Mouse (Mus musculus): ENCODE results near the gene Fubp3.

Fubp3 gene

DNA sequence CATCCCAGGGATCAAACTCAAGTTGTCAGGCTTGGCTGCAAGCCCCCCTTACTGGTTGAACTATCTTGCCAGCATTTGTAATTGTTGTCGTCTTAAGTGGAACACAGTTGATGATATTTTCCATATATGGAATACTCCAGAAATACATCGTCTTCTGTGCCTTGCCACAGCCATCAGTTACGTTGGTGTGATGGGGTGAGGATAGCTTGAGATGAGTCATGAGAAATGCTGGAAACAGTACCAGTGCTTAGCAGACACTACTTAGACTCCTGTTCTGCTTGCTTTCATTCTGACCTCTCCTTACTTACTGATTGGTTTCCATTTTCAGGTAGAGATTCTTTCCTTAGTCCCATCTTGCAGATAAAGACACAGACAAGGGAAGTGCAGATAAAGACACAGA is 61.1 kb downstream of the Fubp3 start:
- no peak for DNase-seq

DNA sequence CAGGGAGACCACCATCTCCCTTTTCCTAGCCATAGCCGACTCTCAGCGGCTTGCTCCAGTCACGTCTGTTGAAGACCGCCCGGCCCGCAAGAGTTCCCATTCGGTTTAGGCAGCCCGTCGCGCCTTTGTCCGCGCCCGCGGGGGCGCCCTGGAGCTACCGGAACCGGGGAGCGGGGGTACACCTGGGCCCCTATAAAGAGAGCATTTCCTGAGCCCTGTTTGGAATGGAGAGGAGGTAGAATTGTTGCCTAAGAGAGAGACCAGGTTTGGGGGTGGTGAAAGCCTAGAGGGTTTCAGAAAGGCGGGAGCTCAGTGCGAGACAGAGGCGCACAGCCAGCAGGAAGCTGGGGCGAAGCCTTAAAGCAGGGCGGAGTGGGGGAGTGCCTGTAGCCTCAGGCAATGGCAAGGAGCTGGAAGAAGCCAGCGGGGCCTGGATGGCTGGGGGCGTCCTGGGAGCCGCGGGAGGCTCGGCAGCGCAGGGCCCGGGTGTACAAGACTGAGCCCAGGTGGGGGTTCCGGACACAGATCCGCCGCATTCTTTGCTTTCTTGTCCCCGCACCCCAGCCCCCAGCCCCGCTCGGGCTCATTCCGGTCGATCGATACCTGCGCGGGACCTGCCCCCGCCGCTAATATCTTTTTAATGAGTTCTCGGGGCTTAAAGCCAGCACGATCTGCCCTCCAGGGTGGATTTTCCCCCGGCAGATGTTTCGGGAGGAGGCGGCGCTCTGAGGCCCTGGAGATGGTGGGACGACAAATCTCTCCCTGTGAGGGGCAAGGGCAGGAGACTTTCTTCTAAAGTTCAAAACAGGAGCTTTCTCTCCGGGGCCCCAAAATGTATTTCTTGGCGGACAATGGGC is 63.1 kb downstream of the Fubp3 start:
- DNase-seq, result no peak

DNA sequence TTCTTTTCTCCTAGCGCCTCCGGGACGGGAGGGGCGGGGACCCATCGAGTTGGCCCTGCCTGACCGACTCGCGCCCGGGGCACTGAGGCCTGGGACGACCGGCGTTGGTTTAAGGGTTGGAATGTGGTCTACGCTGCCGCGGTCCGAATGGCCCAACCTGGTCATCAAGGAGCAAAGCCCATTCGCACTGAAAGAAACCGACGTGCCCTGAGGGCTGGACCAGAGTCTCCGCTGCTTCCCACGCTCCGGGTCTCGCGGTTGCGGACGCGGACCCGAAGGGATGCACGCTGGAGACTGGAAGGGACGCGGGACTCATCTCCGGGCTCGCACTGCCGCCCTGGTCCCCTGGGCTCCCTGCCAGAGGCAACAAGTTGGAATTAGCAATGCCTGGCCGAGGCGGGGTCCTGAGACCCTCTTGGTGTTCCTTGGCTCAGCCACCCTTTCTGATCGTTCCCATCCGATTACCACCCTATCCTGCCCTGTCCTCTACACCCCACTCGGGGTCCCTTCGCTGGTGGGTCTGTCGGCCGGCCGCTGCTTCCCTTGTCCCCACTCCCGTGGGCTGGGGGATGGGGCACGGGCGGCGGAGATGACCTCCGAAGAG is 63.8 kb downstream of the Fubp3 start:
- no peak for DNase-seq

DNA sequence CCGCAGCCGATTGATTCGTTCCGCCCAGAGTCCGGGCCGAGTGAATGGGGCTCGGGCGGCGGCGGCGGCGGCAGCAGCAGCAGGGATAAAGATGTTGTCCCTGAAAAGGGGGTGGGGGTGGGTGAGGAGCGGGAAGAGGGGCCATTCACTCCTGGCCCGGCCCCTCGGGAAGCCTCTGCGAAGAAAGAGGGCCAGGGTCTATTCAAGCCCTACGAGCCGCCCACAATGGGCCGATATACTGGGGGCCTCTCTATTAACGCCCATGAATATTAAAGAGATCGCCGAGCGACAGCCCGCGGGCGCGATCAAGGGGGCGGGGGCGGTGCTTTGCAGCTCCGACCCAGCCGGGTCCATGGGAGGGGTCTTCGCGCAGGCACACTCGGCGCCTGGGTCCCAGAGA is 64.3 kb downstream of the Fubp3 start:
- DNase-seq, result no peak

DNA sequence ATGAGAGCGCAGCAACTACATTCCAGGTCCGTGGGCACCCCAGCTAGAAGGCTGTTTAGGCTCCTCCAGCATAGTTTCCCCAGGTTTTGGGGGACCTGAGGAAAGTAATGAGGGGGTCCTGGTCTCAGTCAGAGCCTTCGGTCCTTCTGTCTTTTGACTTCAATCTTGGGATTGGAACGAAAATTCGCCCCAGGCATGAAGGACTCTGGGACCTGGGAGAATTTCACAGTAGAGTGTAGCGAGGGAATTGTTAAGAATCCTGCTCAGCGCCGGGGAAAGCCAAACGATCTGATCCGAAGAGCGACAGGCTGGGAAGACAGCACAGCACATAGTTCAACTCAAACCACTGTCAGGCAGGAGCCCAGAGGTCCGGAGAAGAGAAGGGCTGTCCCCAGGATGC is 64.9 kb downstream of the Fubp3 start:
- DNase-seq, result no peak

DNA sequence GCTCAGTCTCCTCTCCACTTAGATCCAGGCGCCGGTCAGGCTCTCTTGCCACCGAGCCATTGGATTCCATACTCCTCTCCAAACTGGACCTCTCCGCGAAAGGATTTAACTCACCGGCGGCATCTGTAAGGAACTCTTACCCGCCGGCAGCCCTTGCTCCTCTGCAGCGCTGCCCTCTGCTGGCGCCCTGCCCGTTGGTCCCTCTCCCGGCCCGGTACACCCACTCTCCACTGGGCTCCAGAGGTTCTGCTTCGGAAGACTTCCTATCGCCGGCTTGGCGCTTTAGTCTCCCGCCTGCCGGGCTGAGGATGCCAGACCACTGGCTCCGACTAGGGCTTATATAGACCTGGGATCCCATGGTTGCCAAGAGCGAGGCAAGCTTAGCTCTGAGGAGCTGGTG is 65.4 kb downstream of the Fubp3 start:
- no peak for DNase-seq

DNA sequence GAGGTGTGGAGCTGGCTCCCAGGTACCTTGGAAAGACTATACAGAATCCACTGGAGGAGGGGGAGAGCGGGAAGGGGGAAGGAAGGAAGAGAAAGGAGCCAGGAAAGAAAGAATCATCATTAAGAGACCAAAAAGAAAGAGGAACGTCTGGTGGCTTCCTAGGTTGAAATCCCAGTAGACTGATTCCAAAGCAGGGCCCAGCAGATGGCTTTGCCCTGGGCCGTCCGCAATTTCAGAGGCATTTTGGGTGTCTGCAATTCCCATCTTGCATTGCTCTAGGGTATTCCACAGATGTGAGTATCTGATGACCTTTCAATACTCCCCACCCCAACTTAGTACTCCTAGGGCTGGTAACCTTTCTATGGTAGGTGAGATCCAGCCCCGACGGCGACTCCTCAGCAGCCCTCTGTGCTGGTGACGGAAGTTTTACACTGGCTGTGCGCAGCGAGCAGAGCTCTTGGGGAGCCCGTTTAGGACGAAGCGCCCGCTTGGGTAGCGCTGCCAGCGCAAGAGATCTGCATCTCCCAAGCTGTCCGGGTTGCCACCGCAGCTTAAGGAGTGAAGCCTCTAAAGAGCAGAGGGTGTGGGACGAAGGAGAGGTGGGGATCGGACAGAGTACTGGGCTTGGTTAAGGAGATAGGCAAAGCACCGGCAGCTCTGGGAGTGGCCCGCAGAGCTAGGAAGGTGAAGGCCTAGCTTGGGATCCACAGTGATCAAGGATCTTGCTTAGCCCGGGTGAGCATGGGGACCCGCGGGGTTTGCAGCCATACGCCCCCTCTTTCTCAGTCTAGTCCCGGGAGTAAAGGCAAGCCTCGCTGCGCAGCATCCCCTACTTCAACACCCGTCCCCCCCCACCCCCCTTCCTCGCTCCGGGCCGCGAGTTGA is 66.4 kb downstream of the Fubp3 start:
- DNase-seq, result no peak

DNA sequence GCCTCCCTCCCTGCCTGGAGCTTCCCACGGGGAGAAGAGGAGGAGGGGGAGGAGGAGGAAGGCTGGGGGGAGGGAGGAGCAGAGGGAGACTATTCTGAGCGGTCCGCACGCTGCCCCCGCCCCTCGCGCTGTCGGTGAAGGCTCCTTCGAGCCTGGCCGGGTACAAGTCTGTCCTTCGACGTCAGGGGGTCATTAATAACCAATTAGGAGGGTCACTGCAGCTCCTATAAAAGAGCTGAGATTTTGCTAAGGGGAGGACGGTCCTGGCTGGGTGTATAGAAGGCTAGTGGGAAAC is 67.0 kb downstream of the Fubp3 start:
- DNase-seq, result no peak

DNA sequence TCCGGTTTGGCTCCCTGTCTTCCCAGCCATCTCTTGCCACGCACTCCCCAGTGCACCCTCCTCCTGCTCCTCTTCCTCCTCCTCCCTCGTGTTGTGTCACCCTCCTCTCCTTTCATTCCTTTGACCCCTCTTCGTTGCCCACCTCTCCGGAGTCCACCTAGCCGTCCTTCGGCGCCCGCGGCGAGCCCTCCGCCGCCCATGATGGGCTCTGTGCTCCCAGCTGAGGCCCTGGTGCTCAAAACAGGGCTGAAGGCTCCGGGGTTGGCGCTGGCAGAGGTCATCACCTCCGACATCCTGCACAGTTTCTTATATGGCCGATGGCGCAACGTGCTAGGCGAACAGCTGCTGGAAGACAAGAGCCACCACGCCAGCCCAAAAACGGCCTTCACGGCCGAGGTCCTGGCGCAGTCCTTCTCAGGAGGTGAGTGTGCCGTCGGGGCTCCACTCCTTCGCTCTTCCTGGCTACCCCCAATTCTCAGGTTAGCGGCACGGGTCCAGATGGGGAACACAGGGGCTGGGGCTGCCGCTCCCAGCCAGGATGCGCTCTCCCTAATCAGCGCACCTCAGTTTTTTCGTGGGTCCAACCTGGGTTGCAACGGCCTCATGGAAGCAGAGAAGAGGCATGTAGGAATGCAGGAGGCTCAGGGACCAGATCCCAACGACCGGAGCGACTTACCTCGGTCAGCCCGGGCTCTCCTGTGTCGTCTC is 67.6 kb downstream of the Fubp3 start, which contains the start of gene Prdm12:
Prdm12 (plus strand) TSS at position 137 of the 708 bp plus-strand sequence.
- no peak for DNase-seq

DNA sequence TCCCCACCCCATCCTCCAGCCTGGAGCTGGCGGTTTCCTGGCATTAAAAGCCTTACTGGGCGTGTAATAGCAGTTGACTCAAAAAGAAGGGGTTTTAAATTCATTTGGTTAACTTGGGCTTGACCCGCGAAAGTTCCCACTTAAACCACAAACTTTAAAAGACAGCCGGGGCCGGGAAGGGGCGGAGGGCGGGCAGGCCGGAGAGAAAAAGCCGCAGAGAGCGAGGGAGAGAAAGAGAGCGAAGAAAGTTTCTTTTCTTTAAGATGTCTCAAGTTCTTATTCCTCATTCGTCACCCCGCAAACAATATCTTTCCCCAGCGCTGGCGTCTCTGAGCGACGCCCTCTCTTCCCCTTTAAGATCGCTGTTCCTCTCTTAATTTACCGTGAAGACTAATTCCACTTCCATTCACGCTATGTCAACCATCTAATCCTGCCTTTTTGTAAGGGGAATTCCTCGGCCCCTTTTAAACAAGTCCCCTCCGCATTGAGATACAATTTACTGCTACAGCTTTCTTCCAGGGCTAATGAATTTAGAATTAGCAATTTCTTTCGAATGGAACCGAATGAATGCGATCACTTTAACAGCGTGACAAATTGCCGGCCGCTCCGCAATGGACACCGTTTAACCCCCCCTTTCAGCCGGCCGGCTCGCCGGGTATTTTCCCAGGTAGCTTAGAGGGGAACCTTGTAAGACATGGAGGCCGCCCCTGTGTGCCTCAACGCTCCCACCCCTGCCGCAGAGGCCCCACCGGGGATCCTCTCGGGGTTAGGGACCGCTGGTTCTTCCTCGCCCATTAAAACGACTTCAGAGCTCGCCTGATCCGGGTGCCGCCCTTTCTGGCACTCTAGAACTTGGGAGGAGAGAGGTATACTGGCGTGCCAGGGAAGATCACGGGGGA is 68.4 kb downstream of the Fubp3 start:
- no peak for DNase-seq

DNA sequence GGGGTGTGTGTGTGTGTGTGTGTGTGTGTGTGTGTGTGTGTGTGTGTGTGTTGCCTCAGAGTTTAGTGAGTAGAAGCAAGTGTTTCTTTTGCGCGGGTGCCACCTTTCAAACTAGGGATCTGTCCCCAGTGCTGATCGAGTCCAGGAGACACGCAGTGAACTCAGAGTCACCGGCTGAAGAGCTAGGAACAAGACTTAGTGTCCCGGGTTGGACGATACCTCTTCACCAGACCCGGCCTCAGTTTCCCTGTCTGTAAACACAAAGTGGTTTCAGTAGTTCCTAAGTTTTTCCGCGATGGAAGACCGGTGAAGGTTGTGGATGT is 69.0 kb downstream of the Fubp3 start:
- DNase-seq, result no peak

DNA sequence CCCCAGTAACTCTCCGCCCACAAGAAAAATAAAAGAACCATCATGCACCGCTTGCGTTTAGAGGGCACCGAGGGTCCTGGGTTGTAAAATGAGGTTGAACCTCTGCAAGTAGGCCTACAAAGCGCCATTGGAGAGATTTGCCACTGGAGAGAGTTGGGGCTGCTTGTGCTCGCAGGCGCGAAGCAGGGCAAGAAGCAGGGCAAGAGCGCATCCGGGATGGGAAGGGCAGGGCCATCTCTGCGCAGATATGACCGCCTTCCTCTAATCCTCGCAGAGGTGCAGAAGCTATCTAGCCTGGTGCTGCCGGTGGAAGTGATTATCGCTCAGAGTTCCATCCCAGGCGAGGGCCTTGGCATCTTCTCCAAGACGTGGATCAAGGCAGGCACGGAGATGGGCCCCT is 69.5 kb downstream of the Fubp3 start:
- no peak for DNase-seq

DNA sequence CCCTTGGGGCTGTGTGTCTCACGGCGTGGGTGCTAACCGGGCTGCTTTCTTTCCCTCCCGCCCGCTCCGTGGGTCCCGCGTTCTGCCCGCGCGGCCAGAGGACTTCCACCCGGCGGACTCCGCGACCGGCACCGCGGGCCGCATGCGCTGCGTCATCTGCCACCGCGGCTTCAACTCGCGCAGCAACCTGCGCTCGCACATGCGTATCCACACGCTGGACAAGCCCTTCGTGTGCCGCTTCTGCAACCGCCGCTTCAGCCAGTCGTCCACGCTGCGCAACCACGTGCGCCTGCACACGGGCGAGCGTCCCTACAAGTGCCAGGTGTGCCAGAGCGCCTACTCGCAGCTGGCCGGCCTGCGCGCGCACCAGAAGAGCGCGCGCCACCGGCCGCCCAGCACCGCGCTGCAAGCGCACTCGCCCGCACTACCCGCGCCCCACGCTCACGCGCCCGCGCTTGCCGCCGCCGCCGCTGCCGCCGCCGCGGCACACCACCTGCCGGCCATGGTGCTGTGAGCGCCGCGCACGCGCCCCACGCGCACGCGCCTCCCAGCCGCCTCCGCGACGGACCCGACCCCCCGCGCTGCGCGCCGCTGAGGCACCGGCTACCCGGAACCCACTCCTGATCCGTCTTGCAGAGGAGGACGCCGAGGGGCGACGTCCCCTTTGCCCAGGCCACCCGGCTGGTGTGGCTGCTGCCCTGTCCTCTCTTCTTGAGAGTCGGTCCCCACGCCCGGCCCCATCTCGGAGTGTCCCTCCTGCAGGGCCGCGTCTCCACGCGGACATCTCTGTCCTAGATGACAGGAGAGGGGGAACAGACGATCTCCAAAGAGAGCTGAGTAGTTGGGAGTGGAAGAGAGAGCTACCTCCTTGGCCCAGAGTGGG is 81.8 kb downstream of the Fubp3 start:
- no peak for DNase-seq

DNA sequence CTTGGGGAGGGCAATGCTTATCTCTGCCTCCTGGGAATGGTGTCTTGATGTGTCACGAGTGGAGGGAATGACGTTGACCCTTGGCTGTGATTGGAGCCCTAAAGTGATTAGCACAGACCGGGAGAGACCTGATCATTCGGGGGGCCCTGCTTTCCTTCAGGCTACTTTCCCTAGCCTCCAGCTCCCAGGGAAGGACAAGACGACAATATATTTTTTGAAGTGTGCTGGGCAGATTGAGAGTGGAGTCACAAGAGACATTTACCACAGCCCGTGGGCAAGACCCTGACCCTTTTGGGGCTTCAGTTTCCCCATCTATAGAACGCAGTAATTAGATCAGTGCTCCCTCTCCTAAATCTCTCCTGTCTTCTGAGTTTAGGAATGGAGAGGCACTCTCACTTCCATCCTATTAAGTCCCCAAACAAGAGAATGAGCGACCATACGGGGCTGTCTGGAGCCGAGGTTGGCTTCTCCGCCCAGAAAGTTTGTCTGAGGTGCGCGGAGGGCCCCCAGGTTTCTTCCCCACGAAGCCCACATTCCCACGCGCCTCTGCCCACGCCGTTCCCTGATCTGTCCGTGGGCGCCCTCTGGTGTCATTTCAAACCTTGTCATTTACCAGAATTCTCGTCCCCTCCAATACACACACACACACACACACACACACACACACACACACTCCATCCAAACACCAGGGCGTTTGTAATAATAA is 82.6 kb downstream of the Fubp3 start:
- peak; percentile 33 for DNase-seq

DNA sequence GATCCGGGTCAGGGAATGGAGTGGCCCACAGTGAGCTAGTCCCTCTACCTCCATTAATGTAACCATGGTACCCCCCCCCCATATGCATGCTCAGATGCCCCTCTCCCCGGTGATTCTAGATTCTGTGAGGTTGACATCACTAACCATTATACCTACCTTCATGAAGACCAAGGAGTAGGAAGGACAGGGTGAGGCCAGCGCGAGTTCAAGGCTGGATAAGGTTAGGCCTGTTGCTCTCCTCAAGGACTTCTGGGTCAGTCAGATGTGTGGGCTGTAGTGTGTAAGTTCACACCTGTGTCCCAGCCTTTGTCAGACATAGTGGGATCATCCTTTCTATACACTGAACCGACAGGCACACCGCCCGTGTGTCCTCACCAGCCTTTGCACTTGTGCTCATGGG is 83.9 kb downstream of the Fubp3 start:
- no peak for DNase-seq

DNA sequence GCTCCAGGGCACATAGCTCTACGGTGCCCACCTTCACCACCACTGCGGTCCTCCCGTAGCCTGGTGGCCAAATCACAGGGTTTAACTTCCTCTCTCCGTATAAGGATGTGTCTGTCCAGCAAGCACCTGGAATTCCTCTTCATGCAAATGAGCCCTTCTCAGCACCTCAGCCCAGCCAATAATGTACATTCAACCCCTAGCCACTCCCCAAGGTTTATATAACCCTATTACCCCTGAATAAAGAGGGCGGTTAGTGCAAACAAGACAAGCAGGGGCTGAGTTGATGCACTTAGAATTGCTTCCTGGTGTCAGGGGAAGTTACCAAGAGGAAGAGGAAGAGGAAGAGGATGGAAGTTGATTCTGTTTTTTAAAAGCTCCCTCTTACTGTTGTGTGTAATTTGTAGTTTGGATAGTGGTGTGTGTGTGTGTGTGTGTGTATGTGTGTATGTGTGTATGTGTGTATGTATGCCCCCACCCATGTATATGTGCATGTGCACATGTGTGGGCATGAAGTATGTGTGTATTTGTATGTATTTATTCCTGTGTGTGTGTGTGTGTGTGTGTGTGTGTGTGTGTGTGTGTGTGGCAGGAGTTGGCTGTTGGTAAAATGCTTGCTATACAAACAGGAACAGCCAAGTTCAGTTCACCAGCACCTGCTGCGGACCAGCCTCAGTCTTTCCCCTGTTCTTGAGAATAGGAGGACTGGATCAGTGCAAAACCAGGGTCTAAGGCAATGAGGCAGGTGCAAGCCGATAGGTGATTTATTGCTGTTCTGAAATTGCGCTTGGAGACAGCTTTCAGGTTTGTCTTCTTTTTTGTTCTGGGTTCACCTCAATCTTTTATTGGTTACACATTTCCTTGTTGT is 90.7 kb downstream of the Fubp3 start:
- DNase-seq, result no peak

DNA sequence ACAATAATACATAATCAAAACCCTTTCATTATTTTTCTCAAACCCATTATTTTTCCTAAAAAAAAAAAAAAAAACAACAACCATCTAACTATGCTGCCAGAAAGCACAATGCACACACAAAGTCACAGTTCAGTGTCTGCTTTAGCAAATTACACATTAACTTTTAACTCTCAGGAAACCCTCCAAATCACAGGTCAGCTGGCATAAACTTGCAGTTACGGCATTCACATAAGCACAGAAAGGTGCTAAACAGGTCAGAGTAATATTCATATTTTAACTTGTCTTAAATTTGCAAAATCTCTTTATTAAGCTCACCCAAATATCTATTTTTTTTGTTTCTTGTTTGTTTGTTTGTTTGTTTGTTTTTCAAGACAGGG is 91.3 kb downstream of the Fubp3 start:
- no peak for DNase-seq
